Mouse (Mus musculus): ENCODE measurements around the gene Cdh4.

DNA sequence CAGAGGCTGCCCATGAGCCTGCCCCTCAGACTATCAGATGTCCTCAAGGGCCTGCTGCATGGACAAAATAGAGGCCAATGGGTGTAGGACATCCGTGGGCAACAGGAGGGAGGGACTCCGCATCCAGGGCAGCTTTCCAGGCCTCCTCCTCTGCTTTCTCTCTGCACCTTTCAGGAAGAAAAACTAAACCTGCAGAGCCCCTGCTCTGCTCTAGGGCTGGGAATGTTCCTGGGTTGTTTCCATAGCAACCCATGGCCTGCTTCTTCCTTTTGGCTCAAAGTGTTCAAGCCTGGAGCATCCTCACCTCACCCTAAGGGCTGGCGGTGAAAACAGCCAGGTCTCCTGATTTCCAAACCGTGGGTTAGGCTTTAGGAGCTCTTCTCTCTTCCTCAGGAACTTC, 414.9 kb downstream of the Cdh4 start:
- no peak for TF ChIP-seq GATA1 (IDR thresholded peaks at IDR 0.05; ENCODE audit: low read length)
- TF ChIP-seq TAL1 (IDR thresholded peaks at IDR 0.05; ENCODE audit: low read length) = no peak

Data from erythroblast, embryonic 14.5 days (primary cell).